Mouse (Mus musculus) brain, adult 10 weeks (tissue): ENCODE measurements around the gene Mical2. TPM values are rescaled to one million over a fixed set of nuclear protein-coding genes. Genes with fewer than 3 reads are reported as not detected.

Experiments used
- polyA plus RNA-seq: library from polyadenylated mRNA; stranded (reverse); fragments of 350-450 nt; fragmentation: Illumina TruSeq; extraction: RNeasy Lipid Tissue Mini Kit (QIAGEN cat#74804); gene quantifications from one replicate; pipeline ENCODE4 v1.2.3, GENCODE M21; 2015; ENCODE audit warnings: low read depth, low replicate concordance

The Mical2 gene
- 342 TPM for polyA plus RNA-seq

GRCm38 (mm10) chr7:112225615-112226262, at the start of gene Mical2:
Mical2 (plus strand) TSS chr7:112225856.

GRCm38 (mm10) chr7:112427357-112428157, 201.9 kb downstream of the Mical2 start, which contains the start of gene Parva:
Parva (plus strand) TSS chr7:112427505.

Other genes starting within 250 kb of the Mical2 start
- 39.9 TPM for gene Usp47, start 202.4 kb upstream of the Mical2 start, polyA plus RNA-seq
- 201 TPM for gene Dkk3, start 66.8 kb upstream of the Mical2 start, polyA plus RNA-seq
- 45.1 TPM for gene Parva, start 201.6 kb downstream of the Mical2 start, polyA plus RNA-seq